14 mouse cellular contexts compared by ENCODE assay signal in genomic region chr1:55228256-55228884, GRCm38 (mm10).
"Had no signal": no experiment of that assay in that cellular context is flagged by ENCODE, and none has a peak within 500 bp of the region (broad histone marks: within the 10 kb centered on the region; RNA-seq: fewer than 3 reads in every experiment).

No protein-coding gene starts in this region.

- H3K27me3 ChIP-seq: neural tube, embryonic 12.5 days; neural tube, embryonic 15.5 days had no signal

- H3K4me3 ChIP-seq: kidney, embryonic 15.5 days; left cerebral cortex, adult 2 months; liver, embryonic 13.5 days; midbrain, embryonic 13.5 days; neural tube, embryonic 12.5 days; neural tube, embryonic 15.5 days had no signal

- H3K9ac ChIP-seq: kidney, embryonic 15.5 days; liver, embryonic 13.5 days; midbrain, embryonic 13.5 days; neural tube, embryonic 12.5 days; neural tube, embryonic 15.5 days had no signal

- DNase-seq: kidney, postnatal 10 days; kidney, postnatal 36 days; layer of hippocampus, postnatal 36 days; liver, embryonic 13.5 days; lung, adult 2 months; lung, postnatal 14 days; thymus, adult 18-20 months; thymus, postnatal 36 days had no signal

- H3K27ac ChIP-seq: kidney, embryonic 15.5 days; left cerebral cortex, adult 2 months; liver, embryonic 13.5 days; macrophage; midbrain, embryonic 13.5 days; neural tube, embryonic 12.5 days; neural tube, embryonic 15.5 days had no signal

- H3K4me2 ChIP-seq: kidney, embryonic 15.5 days; liver, embryonic 13.5 days; midbrain, embryonic 13.5 days; neural tube, embryonic 12.5 days; neural tube, embryonic 15.5 days had no signal

- ATAC-seq: midbrain, embryonic 13.5 days had no signal

- H3K36me3 ChIP-seq: kidney, embryonic 15.5 days; liver, embryonic 13.5 days; midbrain, embryonic 13.5 days; neural tube, embryonic 12.5 days; neural tube, embryonic 15.5 days had no signal

- H3K9me3 ChIP-seq: kidney, embryonic 15.5 days; liver, embryonic 13.5 days; midbrain, embryonic 13.5 days; neural tube, embryonic 12.5 days; neural tube, embryonic 15.5 days had no signal

- H3K4me1 ChIP-seq: liver, embryonic 13.5 days had no signal
